Mouse (Mus musculus): Measurements from ENCODE around the gene Klrd1. TPM values are rescaled to one million over a fixed set of nuclear protein-coding genes. Genes with fewer than 3 reads are reported as not detected.

The Klrd1 gene
- total RNA-seq, 2 experiments from 2014 or later = not detected

Other genes with a start within 250 kb of the Klrd1 start
- gene Clec12a, start 249.1 kb upstream of the Klrd1 start, total RNA-seq (2021) = under 1 TPM in 1 of 2 experiments, not detected in 1; 0.32 TPM
- gene Clec12b, start 205.9 kb upstream of the Klrd1 start, total RNA-seq (2021) = not detected
- gene Clec1b, start 194.5 kb upstream of the Klrd1 start, total RNA-seq (2021) = not detected
- not detected for gene Clec9a, start 182.9 kb upstream of the Klrd1 start, total RNA-seq (2021)
- 1 to 10 TPM; 3.6 to 4.1 TPM for gene Clec1a, start 139.8 kb upstream of the Klrd1 start, total RNA-seq (2021)
- not detected for gene Olr1, start 84.6 kb upstream of the Klrd1 start, total RNA-seq (2021)
- gene Tmem52b, start 79.2 kb upstream of the Klrd1 start, total RNA-seq (2021) = not detected
- 100 to 1,000 TPM; 613 to 662 TPM for gene Gabarapl1, start 58.6 kb upstream of the Klrd1 start, total RNA-seq (2021)
- not detected for gene Klre1, start 13.9 kb upstream of the Klrd1 start, total RNA-seq (2021)
- gene Klrk1, start 32.1 kb downstream of the Klrd1 start, total RNA-seq (2021) = not detected
- gene Klrc3, start 51.6 kb downstream of the Klrd1 start, total RNA-seq (2021) = not detected
- gene Klrc2, start 68.9 kb downstream of the Klrd1 start, total RNA-seq (2021) = not detected
- not detected for gene Klrc1, start 87.2 kb downstream of the Klrd1 start, total RNA-seq (2021)
- gene Klri1, start 125.3 kb downstream of the Klrd1 start, total RNA-seq (2021) = not detected
- not detected for gene Klri2, start 148.7 kb downstream of the Klrd1 start, total RNA-seq (2021)
- gene Gm156, start 192.5 kb downstream of the Klrd1 start, total RNA-seq (2021) = not detected